Mouse (Mus musculus) G1E (cell line): ENCODE measurements around the gene Dll1. TPM values are rescaled to one million over a fixed set of nuclear protein-coding genes. Genes with fewer than 3 reads are reported as not detected.

Experiments used
- ATAC-seq: 2 replicates; pipeline ENCODE4 v1.8.0; 2016; ENCODE audit warnings: mild to moderate bottlenecking; ENCODE audit not compliant: insufficient number of reproducible peaks, poor library complexity, low FRiP score, severe bottlenecking; ENCODE audit errors: extremely low read depth
- DNase-seq: peaks from one replicate; pipeline ENCODE4 v3.0.0; 2012; ENCODE audit warnings: low spot score
- H3K27me3 ChIP-seq: 2 replicates; pipeline ENCODE4 v1.6.1; 2012; ENCODE audit warnings: mild to moderate bottlenecking, low read length, inconsistent platforms; ENCODE audit not compliant: insufficient read depth
- H3K36me3 ChIP-seq: replicated peaks from 2 replicates; pipeline ENCODE3; 2012; ENCODE audit warnings: mild to moderate bottlenecking, inconsistent platforms
- H3K4me1 ChIP-seq: 2 replicates; pipeline ENCODE4 v1.6.1; 2012; ENCODE audit warnings: low read depth, low read length, inconsistent platforms, mixed read lengths; ENCODE audit not compliant: insufficient read depth
- H3K4me3 ChIP-seq: 2 replicates; pipeline ENCODE4 v1.5.1; 2012; ENCODE audit warnings: low read depth, mild to moderate bottlenecking, inconsistent platforms, low read length, moderate library complexity, mixed read lengths
- H3K9me3 ChIP-seq: replicated peaks from 2 replicates; pipeline ENCODE4 v1.6.1; 2012; ENCODE audit warnings: inconsistent platforms
- CTCF ChIP-seq: IDR thresholded peaks from 2 replicates; pipeline ENCODE4 v1.5.1; 2012; ENCODE audit warnings: low read depth, low read length, inconsistent platforms, mixed read lengths
- GATA1 ChIP-seq: IDR thresholded peaks from 2 replicates; pipeline ENCODE4 v1.6.1; 2012; ENCODE audit warnings: borderline replicate concordance, low read length, inconsistent platforms, mixed read lengths
- GATA2 ChIP-seq: IDR thresholded peaks from 2 replicates; pipeline ENCODE4 v1.6.1; 2012; ENCODE audit warnings: low read depth, low read length, inconsistent platforms, borderline replicate concordance
- POLR2AphosphoS5 ChIP-seq: IDR thresholded peaks from 2 replicates; pipeline ENCODE4 v1.6.1; 2012; ENCODE audit warnings: low read depth, low read length, inconsistent platforms; ENCODE audit not compliant: insufficient replicate concordance
- TAL1 ChIP-seq: conservative IDR thresholded peaks from 2 replicates; pipeline ENCODE4 v1.6.1; 2012; ENCODE audit warnings: low read depth, low read length, inconsistent platforms, mixed read lengths
- polyA plus RNA-seq: library from polyadenylated mRNA; stranded (reverse); fragments of >175 nt; gene quantifications from 2 replicates; pipeline ENCODE4 v1.2.3, GENCODE M21; 2012
- total RNA-seq, 2 experiments: library from RNA; stranded (forward) in 1 of 2; stranded (reverse) in 1 of 2; fragments of 200-1000 nt in 1 of 2; fragments of >200 nt in 1 of 2; fragmentation: Nextera tagmentation in 1 of 2; gene quantifications; 2 replicates each; pipeline ENCODE4 v1.2.3; 2014 to 2017

The Dll1 gene
- total and polyA plus RNA-seq, 3 experiments: not detected

DNA sequence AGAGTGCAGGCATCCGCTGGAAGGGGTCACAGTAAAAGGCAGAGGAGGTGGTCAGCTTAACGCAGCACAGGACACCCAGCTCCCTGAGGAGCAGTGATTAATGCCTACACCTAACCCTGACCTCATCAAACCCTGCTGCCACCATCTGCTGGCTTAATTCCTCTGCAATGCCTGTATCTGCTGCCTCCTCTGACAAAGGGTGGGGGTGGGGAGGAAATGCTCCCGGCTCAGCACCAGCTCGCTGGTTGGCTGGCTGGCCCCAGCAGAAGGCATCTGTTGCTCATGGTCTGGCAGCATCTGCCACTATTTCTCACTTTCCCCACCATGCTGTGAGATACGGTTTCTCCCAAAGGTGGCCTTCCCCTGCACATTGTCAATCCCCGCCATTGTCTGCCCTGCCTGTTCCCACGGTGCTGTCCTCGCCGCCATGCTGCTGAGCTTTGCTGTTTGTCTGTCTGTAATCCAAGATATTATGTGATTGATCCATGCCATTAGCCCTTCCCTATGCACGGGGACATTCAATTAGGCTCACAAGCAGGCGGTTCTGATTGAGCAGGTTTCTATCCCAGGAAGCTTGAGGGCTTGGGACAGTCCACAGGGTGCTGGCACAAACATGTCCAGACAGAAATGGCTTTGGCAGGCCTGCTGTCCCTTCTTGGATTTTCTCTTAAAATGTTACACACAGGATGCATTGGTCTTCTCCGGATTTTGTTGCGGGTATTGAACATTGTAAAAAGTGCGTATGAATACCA lies 33.4 kb downstream of the Dll1 start:
- Histone ChIP-seq H3K4me1 (no peaks in the 10 kb centered on the region), H3K27me3 (peaks cover 18% of the 10 kb centered on the region), H3K36me3 (no peaks in the 10 kb centered on the region), H3K9me3 (no peaks in the 10 kb centered on the region), H3K4me3 (no peak overlapping the region)
- TF ChIP-seq TAL1 (no peak), CTCF (no peak), GATA2 (no peak), POLR2AphosphoS5 (no peak), GATA1 (no peak)
- DNase-seq (no peak), ATAC-seq (no peak)

DNA sequence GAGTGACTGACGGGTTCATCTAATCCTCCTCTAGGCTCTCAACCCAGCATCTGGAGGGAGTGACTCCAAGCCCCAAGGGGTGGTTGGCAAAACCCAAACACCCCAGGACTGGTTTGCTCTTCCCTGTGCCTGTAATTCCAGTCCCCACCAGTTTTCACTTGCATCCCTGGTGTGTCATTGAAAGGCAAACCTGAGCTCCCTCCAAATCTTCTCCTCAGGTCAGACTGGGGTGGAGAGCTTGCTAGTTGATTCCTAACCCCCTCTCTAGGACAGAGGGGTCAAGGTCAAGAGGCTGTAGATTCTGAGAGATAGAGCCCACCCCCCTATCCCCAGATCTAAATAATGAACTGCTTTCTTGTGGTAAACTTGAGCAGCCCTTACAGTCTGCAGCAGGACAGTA lies 38.8 kb downstream of the Dll1 start:
- Histone ChIP-seq H3K9me3 (no peaks in the 10 kb centered on the region), H3K4me1 (no peaks in the 10 kb centered on the region), H3K36me3 (no peaks in the 10 kb centered on the region), H3K4me3 (no peak overlapping the region), H3K27me3 (peaks cover 28% of the 10 kb centered on the region)
- DNase-seq (no peak), ATAC-seq (no peak)
- TF ChIP-seq POLR2AphosphoS5 (no peak), TAL1 (no peak), GATA2 (no peak), CTCF (no peak), GATA1 (no peak)

DNA sequence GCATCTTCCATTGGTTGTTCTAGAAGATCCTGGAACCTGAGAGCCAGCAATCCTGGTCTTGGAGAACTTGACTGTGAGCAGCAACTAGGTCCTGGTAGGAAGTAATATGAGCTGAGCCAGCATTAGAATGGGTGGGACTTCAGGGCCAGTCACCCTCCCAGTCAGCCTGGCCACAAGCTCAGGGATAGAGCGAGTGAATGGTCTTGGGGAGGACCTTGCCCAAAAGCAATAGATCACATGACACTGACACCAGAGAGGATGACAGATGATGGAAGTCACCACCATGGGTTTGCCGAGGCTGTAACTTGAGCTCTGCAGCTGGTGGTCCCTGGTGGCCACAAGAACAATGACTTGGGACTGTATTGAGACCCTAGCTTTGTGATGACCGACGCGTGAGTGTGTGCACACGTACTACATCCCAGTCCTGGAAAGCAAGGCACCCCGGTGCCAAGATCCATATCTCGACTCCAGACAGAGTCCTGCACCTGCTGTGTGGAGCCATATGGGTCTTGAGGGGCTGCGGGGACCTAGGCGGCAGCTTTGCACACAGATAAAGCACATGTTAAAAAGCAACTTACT lies 46.8 kb downstream of the Dll1 start:
- TF ChIP-seq CTCF (no peak), GATA1 (no peak), TAL1 (no peak), POLR2AphosphoS5 (no peak), GATA2 (no peak)
- H3K36me3 ChIP-seq: no peaks in the 10 kb centered on the region
- no peaks in the 10 kb centered on the region for H3K4me1 ChIP-seq
- peaks cover 45% of the 10 kb centered on the region for H3K27me3 ChIP-seq
- no peaks in the 10 kb centered on the region for H3K9me3 ChIP-seq
- ATAC-seq (no peak), DNase-seq (no peak)
- no peak overlapping the region for H3K4me3 ChIP-seq

DNA sequence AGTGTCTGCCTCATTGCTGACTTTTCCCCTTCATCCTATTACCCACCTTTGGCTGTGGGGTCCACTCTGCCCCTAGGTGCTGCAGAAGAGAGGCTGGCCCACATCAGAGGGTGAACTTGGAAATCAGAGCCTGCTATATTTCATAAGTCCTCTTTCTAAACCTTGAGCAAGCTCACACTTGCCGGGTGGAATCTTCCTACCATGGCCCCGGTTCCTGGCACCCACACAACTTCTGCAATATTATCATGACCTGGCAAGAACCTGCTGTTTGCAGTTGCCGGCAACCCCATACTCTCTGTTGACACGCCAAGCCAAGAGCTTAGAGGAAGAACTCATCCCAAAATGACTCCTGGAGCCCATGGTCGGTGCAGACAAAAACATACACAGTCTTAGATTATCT lies 49.6 kb downstream of the Dll1 start:
- DNase-seq: no peak
- H3K4me1 ChIP-seq: no peaks in the 10 kb centered on the region
- no peak overlapping the region for H3K4me3 ChIP-seq
- peaks cover 34% of the 10 kb centered on the region for H3K27me3 ChIP-seq
- H3K36me3 ChIP-seq: no peaks in the 10 kb centered on the region
- no peaks in the 10 kb centered on the region for H3K9me3 ChIP-seq
- no peak for ATAC-seq
- TF ChIP-seq GATA1 (no peak), GATA2 (no peak), TAL1 (no peak), POLR2AphosphoS5 (no peak), CTCF (no peak)

DNA sequence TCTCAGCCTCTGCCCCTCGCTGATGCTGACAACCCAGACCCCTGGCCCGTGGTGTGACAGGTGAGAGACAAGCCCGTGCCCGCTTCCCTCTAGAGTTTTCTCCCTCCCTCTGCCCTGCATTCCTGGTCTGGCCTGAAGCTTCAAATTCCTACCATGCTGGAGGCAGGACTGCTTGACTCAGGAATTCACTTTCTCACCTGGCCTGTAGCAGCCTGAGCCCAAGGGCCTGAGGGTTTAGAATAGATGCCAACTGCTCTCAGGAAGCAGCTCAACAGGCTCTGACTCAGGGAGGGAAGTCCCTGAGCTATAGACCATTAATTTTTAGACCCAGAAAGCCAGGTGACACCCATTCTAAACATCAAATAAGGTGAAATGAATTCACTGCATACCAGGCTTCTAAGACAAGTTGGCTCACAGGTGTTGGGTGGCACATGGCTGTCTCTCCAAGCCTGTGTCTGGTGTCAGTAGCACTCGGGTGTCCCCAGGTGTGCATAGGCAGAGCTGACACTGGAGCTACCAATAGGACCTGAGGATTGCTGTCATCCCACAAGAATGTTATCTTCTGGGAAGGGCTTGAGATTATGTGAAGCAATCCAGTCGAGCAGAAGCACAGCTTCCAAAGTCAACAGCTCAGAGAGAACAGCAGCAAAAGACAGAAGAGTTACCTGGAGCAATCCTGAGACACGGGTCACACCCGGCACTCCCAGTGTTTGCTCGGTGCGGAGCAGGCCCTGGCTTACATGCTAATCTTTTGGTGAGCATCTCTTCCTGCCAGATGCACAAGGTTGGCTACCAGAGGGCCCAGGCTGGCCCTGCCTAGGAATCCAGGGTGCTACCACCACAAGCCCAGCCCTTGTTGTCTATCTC lies 50.5 kb downstream of the Dll1 start:
- Histone ChIP-seq H3K4me1 (no peaks in the 10 kb centered on the region), H3K4me3 (no peak overlapping the region), H3K36me3 (no peaks in the 10 kb centered on the region), H3K27me3 (peaks cover 27% of the 10 kb centered on the region), H3K9me3 (no peaks in the 10 kb centered on the region)
- TF ChIP-seq GATA1: no peak
- TF ChIP-seq POLR2AphosphoS5: no peak
- TF ChIP-seq CTCF: no peak
- TF ChIP-seq TAL1: no peak
- no peak for TF ChIP-seq GATA2
- no peak for DNase-seq
- no peak for ATAC-seq

DNA sequence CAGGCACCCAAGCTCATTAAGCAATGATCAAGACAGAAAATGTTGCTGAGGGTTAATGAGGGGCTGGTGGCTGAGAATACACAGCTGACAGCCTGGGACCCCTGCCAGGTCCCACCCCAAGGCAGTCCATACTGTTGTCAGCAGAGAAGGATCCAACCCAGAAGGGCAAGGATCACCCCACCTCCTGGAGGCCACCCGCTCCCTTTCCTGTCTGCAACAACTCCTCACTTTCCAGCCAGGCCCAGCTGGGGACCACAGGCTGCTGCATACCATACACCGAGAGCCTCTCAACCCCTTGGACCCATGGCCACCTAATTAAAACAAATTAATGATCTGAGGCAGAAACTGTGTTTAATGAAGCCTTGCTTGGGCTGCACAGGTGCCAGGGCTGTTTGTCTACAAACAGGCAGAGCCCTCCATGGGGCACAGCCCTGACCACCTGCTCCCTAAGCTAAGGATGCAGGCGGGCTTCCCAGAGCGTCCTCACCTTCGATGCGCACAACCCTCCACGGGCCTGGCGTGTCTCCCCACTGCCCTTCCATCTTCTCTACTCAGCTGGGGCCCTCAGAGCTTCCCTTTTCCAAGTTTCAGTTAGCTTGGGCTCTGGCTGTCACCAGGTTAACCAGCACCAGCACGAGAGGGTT lies 53.4 kb downstream of the Dll1 start:
- ATAC-seq (no peak), DNase-seq (no peak)
- no peaks in the 10 kb centered on the region for H3K4me1 ChIP-seq
- H3K4me3 ChIP-seq: no peak overlapping the region
- H3K36me3 ChIP-seq: no peaks in the 10 kb centered on the region
- no peaks in the 10 kb centered on the region for H3K9me3 ChIP-seq
- peaks cover 15% of the 10 kb centered on the region for H3K27me3 ChIP-seq
- no peak for TF ChIP-seq CTCF
- TF ChIP-seq GATA1: no peak
- TF ChIP-seq POLR2AphosphoS5: no peak
- TF ChIP-seq GATA2: no peak
- TF ChIP-seq TAL1: no peak

Other genes starting within 250 kb of the Dll1 start
- gene Fam120b, start 19.3 kb upstream of the Dll1 start, total RNA-seq (2014; fragmentation: Nextera tagmentation): 21.8 and 26.3 TPM in 2 replicates
- gene Fam120b, start 19.3 kb upstream of the Dll1 start, total RNA-seq (2017): 21.1 and 23.4 TPM in 2 replicates
- 3.1 and 5.1 TPM in 2 replicates for gene Fam120b, start 19.3 kb upstream of the Dll1 start, polyA plus RNA-seq
- gene Psmb1, start 122.9 kb upstream of the Dll1 start, total RNA-seq (2014; fragmentation: Nextera tagmentation): 69.1 and 72.5 TPM in 2 replicates
- gene Psmb1, start 122.9 kb upstream of the Dll1 start, total RNA-seq (2017): 194 and 265 TPM in 2 replicates
- gene Psmb1, start 122.9 kb upstream of the Dll1 start, polyA plus RNA-seq: 11.7 and 59.3 TPM in 2 replicates
- 176 and 189 TPM in 2 replicates for gene Tbp, start 123.0 kb upstream of the Dll1 start, total RNA-seq (2014; fragmentation: Nextera tagmentation)
- 64.7 and 66.5 TPM in 2 replicates for gene Tbp, start 123.0 kb upstream of the Dll1 start, total RNA-seq (2017)
- gene Tbp, start 123.0 kb upstream of the Dll1 start, polyA plus RNA-seq: 9.8 and 11.9 TPM in 2 replicates
- gene Pdcd2, start 150.4 kb upstream of the Dll1 start, total RNA-seq (2014; fragmentation: Nextera tagmentation): 102 and 105 TPM in 2 replicates
- 156 and 179 TPM in 2 replicates for gene Pdcd2, start 150.4 kb upstream of the Dll1 start, total RNA-seq (2017)
- 230 and 314 TPM in 2 replicates for gene Pdcd2, start 150.4 kb upstream of the Dll1 start, polyA plus RNA-seq
- gene Prdm9, start 187.5 kb upstream of the Dll1 start, total RNA-seq (2014; fragmentation: Nextera tagmentation): 9.2 and 16.0 TPM in 2 replicates
- gene Prdm9, start 187.5 kb upstream of the Dll1 start, total RNA-seq (2017): 3.2 and 5.4 TPM in 2 replicates
- 1.1 TPM in 2 replicates for gene Prdm9, start 187.5 kb upstream of the Dll1 start, polyA plus RNA-seq